Mouse (Mus musculus) left cerebral cortex, postnatal 4 days (tissue): ENCODE measurements at regions not wholly inside any gene's neighbourhood (a gene's known extent, or its start where the extent isn't known, plus 50 kb on each side); places are given as distances from the start of the nearest gene placed in this dataset.

Experiments
- DNase-seq: peaks from one replicate; pipeline ENCODE4 v3.0.0-alpha.2; 2022
- intact Hi-C: fragments of 180-260 bp; cut with DNase I; formaldehyde crosslinking; loops from one replicate; pipeline ENCODE4 v1.15.1; 2025

DNA sequence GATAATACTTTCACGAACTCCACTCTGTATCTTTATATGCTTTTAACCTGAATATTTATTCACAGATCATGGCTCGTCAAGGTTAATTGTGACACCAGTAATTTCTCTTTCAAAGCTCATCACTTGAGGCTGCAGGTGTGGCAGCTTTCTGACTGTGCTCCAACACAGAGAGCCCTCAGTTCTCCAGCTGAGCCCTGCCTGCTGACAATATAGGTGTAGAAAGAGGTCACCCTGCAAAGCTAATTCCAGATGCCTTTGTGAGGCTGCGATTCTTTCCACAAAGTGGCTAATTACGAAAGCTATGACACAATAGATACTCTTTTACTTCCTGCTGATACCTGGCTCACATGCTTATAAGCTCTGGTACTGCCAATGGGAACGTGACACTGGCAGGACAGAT lies 64.0 kb downstream of the Slitrk5 start:
- DNase-seq, result no peak
- intact Hi-C loops, result no loop called here

DNA sequence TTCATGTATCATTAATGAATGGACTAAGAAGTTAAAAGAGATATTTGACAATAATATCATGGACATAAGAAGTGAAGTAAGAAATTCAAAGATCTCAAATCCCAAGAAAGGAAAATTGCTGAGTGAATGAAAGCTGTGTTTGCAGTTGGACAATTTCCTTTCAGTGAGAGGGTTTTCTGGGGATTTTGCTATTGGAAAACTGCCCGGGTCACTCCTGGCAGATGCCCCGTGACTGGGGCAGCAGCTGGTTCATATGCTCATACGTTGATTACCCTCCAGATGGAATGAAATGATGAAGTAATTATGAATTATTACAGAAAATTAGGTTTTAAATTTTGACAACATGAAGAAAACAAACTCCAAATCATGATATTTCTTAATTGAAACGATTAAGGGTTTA lies 88.7 kb downstream of the Slitrk5 start:
- intact Hi-C loops, result no loop called here
- DNase-seq, result peak; percentile 84

DNA sequence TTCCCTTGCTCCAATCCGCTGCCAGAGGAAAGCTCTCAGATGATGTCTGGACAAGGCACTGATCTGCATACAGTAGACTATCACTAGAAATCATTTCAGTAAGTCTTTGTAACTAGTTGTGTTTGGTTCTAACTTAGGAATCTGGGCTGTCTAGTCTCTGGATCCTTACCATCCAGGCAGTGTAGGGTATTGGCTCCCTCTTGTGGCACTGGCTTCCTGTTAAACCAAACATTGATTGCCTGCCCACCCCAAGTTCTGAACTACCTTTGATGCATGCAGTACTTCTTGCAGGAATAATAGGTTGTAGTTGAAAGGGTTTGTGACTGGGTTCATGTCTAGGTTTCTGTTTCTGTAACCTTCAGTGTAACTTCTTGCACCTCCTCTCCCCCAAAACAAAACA lies 103.3 kb downstream of the Slitrk5 start:
- DNase-seq, result peak; percentile 13

GRCm38 (mm10) chr14:111808025-111808424 lies 133.1 kb downstream of the Slitrk5 start:
- intact Hi-C loops, result no loop called here
- DNase-seq, result no peak

More for the DNA sequence above, 103.3 kb downstream of the Slitrk5 start:
- intact Hi-C loops, result no loop called here

DNA sequence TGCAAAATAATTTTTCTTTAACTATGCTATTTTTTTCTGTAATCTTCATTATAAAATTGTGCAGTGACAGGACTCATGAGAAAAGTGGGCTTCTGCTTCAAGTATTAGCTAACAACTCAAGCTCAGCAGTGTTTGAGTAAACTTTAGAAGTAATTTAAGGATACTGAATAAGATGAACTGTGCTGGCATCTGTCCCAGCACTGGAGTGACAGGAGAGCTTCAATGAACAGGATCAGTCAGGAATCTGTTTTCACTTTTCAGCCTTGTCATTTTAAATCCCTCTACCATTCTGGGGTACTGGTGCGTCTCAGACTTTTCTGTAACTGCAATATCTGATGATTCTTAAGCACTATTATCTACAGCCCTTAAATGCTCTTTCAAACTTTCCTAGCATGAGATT lies 135.0 kb downstream of the Slitrk5 start:
- peak; percentile 14 for DNase-seq
- intact Hi-C loops, result no loop called here

- no peak for DNase-seq
- intact Hi-C loops, result no loop called here
Observed at GRCm38 (mm10) chr14:111822047-111822730, 147.3 kb downstream of the Slitrk5 start.
